Mouse (Mus musculus) neural tube, embryonic 15.5 days (tissue): ENCODE data around the gene Tcam1. TPM values are rescaled to one million over a fixed set of nuclear protein-coding genes. Genes with fewer than 3 reads are reported as not detected.
"Not testable (repeated sequence)": the region's sequence is repeated elsewhere in the genome, so short reads cannot be mapped to it uniquely, and the experiment has no call there.

Experiments used
- ATAC-seq: fragments of 200-750 bp; cut with Nextera tagmentation; 2 replicates; pipeline ENCODE4 v1.8.0; 2017; ENCODE audit warnings: mild to moderate bottlenecking, moderate TSS enrichment, moderate library complexity; ENCODE audit not compliant: low FRiP score
- H3K27ac ChIP-seq: fragments of 300-500 bp; sonication (generic); replicated peaks from 2 replicates; pipeline ENCODE4 v1.5.1; 2015; ENCODE audit warnings: mild to moderate bottlenecking, inconsistent platforms
- H3K27me3 ChIP-seq: fragments of 300-500 bp; sonication (generic); replicated peaks from 2 replicates; pipeline ENCODE4 v1.6.1; 2015; ENCODE audit warnings: inconsistent platforms
- H3K36me3 ChIP-seq: fragments of 300-500 bp; sonication (generic); 2 replicates; pipeline ENCODE4 v1.6.1; 2015; ENCODE audit warnings: inconsistent platforms
- H3K4me1 ChIP-seq: fragments of 300-500 bp; sonication (generic); 2 replicates; pipeline ENCODE4 v1.6.1; 2015; ENCODE audit warnings: inconsistent platforms
- H3K4me2 ChIP-seq: fragments of 300-500 bp; sonication (generic); 2 replicates; pipeline ENCODE4 v1.6.1; 2015; ENCODE audit warnings: inconsistent platforms, mild to moderate bottlenecking, moderate library complexity
- H3K4me3 ChIP-seq: fragments of 300-500 bp; sonication (generic); replicated peaks from 2 replicates; pipeline ENCODE4 v1.5.1; 2015; ENCODE audit warnings: mild to moderate bottlenecking, inconsistent platforms
- H3K9ac ChIP-seq: fragments of 300-500 bp; sonication (generic); replicated peaks from 2 replicates; pipeline ENCODE4 v1.6.1; 2015; ENCODE audit warnings: mild to moderate bottlenecking, inconsistent platforms
- H3K9me3 ChIP-seq: fragments of 300-500 bp; sonication (generic); replicated peaks from 2 replicates; pipeline ENCODE4 v1.6.1; 2016; ENCODE audit warnings: inconsistent platforms
- WGBS: fragments of 180-500 bp; shearing (Covaris S2); methylation state at CpG from one replicate; pipeline ENCODE4 v1.1.7; 2015; ENCODE audit warnings: mixed read lengths; 5-methylcytosine and 5-hydroxymethylcytosine counted together
- polyA plus RNA-seq: library from polyadenylated mRNA; unstranded; fragments of >200 nt; fragmentation: Nextera tagmentation; extraction: Ambion mirVana; gene quantifications from 2 replicates; pipeline ENCODE4 v1.2.1, GENCODE M21; 2015

Tcam1 gene
- polyA plus RNA-seq = 0.15 and 0.29 TPM in 2 replicates

DNA sequence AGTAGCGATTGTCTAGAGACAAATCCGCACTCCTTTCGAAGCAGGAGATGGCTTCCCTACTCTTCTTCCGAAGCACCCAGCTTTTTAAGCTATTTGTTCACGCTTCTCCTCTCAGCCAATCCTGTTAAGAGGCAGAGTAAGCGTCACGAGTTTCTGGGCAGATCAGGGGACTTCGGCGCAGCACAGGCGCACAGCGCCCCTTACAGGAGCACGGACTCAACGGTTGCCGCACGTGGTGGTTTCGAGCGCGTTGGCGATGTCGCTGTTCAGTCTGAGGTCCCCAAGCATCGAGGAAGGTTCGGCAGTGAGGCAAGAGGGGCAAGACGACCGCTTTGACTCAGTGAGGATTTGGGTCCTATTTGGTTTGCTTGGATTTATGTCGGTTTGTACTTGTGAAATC lies at the start of gene Tcam1:
Gene Tcam1, plus strand, starts transcription at position 219 of the 400 bp plus-strand sequence.
- Histone ChIP-seq H3K9me3 (no peaks in the 10 kb centered on the region), H3K9ac (no peak within 1 kb of the TSS), H3K4me3 (peak within 1 kb of the TSS; percentile 26), H3K27ac (no peak within 1 kb of the TSS), H3K4me2 (peak within 1 kb of the TSS; percentile 60), H3K36me3 (no peaks in the 10 kb centered on the region), H3K4me1 (peaks cover 17% of the 10 kb centered on the region), H3K27me3 (0 out of 2 replicates have a peak, but pooled peaks cover 2% of the 10 kb centered on the region)
- ATAC-seq = peak; percentile 42
- WGBS = 7% methylated on average over 25 of the region's 25 CpGs

DNA sequence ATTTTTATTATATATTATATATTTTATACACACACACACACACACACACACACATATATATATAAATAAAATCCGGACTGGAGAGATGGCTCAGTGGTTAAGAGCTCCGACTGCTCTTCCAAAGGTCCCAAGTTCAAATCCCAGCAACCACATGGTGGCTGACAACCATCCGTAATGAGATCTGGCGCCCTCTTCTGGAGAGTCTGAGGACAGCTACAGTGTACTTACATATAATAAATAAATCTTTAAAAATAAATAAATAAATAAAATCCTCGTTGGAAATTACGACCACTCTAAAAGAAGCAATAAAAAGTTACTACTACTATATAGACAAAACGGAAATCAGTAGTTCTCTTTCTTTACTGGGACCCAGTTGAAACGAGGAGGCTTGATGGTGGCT lies 42.5 kb upstream of the Tcam1 start:
- H3K4me2 ChIP-seq, ATAC-seq, H3K9me3 ChIP-seq, H3K27ac ChIP-seq, H3K4me3 ChIP-seq, H3K9ac ChIP-seq, H3K27me3 ChIP-seq, H3K4me1 ChIP-seq: not testable (repeated sequence)
- peaks cover 65% of the 10 kb centered on the region for H3K36me3 ChIP-seq
- WGBS = 80% methylated on average over 8 of the region's 8 CpGs

DNA sequence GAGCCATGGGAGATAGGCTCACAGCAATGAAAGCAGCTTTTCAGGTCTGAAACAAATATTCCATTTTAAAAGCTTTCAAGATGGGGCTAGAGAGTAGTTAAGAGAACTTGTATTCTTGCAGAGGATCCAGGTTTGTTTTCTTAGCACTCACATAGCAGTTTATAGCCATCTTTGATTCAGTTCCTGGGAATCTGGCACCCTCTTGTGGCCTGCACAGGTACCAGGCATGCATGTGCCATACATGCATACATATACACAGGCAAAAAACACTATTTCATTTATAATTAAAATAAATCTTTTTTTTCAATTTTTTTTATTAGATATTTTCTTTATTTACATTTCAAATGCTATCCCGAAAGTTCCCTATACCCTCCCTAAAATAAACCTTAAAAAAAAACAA lies 29.6 kb upstream of the Tcam1 start:
- no peak overlapping the region for H3K4me2 ChIP-seq
- H3K9ac ChIP-seq = no peak overlapping the region
- 98% methylated on average over 1 of the region's 1 CpGs for WGBS
- H3K4me1 ChIP-seq = no peaks in the 10 kb centered on the region
- ATAC-seq = no peak
- no peaks in the 10 kb centered on the region for H3K27me3 ChIP-seq
- no peaks in the 10 kb centered on the region for H3K9me3 ChIP-seq
- H3K27ac ChIP-seq = no peak overlapping the region
- no peak overlapping the region for H3K4me3 ChIP-seq
- H3K36me3 ChIP-seq = peaks cover 97% of the 10 kb centered on the region

DNA sequence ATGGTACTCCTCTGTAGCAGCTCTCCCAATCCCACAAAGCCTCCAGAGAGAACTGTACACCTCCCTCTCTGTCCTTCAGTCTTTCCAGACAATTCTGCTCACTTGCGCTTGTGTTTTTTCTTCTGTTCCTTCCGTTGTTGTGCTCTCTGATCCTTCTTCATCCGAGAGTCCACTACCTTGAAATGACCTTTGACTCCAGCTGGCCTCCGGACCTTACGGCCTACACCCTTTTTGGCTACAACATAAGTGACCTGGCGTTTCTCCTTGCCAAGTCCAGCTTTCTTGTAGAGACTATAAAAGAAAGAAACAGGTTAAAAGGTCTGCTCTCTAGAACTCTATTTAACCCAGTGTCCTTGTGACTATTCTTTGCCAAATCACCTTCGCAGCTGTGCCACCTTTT lies 27.1 kb upstream of the Tcam1 start:
- Histone ChIP-seq H3K27me3 (no peaks in the 10 kb centered on the region), H3K9ac (no peak overlapping the region), H3K4me2 (no peak overlapping the region), H3K4me1 (peaks cover 1% of the 10 kb centered on the region; the same call in 1 of the 2 replicates), H3K9me3 (no peaks in the 10 kb centered on the region), H3K4me3 (no peak overlapping the region), H3K27ac (no peak overlapping the region), H3K36me3 (peaks cover 94% of the 10 kb centered on the region)
- 90% methylated on average over 7 of the region's 7 CpGs for WGBS
- no peak for ATAC-seq

DNA sequence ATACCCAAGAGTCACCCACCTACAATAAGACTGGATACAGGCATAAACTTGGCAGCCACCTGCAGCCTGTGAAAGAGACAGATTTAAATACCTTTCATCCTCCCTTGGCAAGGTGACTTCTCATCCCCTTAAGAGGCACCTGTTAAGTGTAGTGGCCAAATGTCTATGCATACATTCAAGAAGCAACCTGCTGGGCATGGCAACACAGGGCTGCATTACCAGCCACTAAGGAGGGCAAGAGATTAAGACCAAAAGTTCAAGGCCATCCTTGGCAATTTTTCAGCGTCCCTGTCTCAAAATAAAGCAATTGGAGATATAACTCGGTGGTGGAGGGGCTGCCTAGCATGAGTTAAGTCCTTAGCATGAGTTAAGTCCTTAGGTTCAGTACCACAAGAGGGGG lies 21.7 kb upstream of the Tcam1 start:
- no peaks in the 10 kb centered on the region for H3K27me3 ChIP-seq
- peak overlapping the region; percentile 90 for H3K4me3 ChIP-seq
- no peaks in the 10 kb centered on the region for H3K9me3 ChIP-seq
- H3K4me2 ChIP-seq = peak overlapping the region; percentile 95
- H3K27ac ChIP-seq = no peak overlapping the region
- peaks cover 28% of the 10 kb centered on the region for H3K4me1 ChIP-seq
- peak overlapping the region; percentile 58 for H3K9ac ChIP-seq
- peaks cover 55% of the 10 kb centered on the region for H3K36me3 ChIP-seq
- ATAC-seq = no peak
- WGBS = 14% methylated on average over 2 of the region's 2 CpGs

DNA sequence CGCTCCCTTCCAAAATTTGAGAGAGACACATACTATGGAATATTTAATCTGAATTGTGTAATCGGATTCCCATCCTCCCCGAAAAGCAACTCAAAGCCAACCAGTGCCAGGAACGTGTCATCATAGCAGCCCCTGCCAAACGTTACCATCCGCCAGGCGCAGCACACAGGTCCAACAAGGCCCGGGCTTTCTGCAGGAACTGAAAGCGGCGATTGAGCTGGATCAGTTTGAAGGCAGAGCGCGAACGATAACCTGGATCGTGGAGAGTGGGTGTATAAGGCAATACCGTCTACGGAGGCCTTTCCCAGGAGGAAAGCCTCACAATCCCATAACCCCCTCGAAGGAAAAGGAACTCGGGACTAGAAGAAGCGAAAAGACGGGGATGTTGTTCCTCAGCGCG lies 21.3 kb upstream of the Tcam1 start:
- Histone ChIP-seq H3K36me3 (peaks cover 51% of the 10 kb centered on the region), H3K27ac (peak overlapping the region; percentile 90), H3K9ac (peak overlapping the region; percentile 58), H3K27me3 (no peaks in the 10 kb centered on the region), H3K9me3 (no peaks in the 10 kb centered on the region), H3K4me1 (peaks cover 28% of the 10 kb centered on the region), H3K4me2 (peak overlapping the region; percentile 95), H3K4me3 (peak overlapping the region; percentile 90)
- WGBS = 3% methylated on average over 22 of the region's 22 CpGs
- peak; percentile 11; the same call in 1 of the 2 replicates for ATAC-seq

DNA sequence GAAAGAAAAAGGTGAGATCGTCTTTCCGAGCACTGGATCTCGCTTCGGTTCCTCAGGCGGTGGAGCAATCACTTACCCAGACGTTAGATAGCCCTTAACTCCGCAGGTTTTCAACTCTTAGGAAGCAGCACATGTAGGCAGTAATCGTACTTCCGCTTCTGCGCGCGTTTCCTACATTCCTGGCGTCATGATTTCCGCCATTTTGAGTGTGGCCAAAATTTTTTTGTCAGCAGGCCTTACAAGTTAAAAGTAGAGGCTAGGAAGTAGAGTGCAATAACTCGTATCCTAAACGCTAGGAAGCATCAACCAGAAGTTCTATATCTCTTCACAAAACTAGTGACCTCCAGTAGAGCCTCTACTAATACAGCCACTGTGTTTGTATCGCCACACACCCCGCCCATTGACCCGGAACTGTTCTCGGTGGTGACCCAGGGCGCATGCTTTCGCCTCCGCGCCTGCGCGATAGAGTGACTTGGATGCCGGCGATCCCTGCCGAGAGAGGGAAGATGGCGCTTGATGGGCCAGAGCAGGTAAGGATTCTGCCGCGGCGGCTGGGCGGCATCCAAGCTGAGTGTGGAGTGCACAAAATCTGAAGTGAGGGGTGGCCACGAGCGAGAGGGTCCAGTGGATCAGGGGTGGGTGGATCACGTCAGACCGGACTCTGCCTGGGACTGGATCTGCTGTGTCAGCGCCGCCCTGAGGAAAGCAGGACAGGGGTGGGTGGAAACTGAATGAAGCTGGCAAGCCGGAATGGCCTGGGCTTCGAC lies 20.6 kb upstream of the Tcam1 start, which contains the start of the genes Ftsj3 and Psmc5:
Gene Ftsj3, minus strand, starts transcription at position 395 of the 767 bp plus-strand sequence.
Gene Psmc5, plus strand, starts transcription at position 470 of the 767 bp plus-strand sequence.
- H3K27me3 ChIP-seq = no peaks in the 10 kb centered on the region
- H3K27ac ChIP-seq = peak within 1 kb of the TSS; percentile 90
- WGBS = under 1% methylated on average over 42 of the region's 42 CpGs
- H3K9me3 ChIP-seq = no peaks in the 10 kb centered on the region
- ATAC-seq = peak; percentile 95
- peaks cover 28% of the 10 kb centered on the region for H3K4me1 ChIP-seq
- H3K9ac ChIP-seq = peak within 1 kb of the TSS; percentile 89
- peaks cover 48% of the 10 kb centered on the region for H3K36me3 ChIP-seq
- peak within 1 kb of the TSS; percentile 95 for H3K4me2 ChIP-seq
- peak within 1 kb of the TSS; percentile 90 for H3K4me3 ChIP-seq

DNA sequence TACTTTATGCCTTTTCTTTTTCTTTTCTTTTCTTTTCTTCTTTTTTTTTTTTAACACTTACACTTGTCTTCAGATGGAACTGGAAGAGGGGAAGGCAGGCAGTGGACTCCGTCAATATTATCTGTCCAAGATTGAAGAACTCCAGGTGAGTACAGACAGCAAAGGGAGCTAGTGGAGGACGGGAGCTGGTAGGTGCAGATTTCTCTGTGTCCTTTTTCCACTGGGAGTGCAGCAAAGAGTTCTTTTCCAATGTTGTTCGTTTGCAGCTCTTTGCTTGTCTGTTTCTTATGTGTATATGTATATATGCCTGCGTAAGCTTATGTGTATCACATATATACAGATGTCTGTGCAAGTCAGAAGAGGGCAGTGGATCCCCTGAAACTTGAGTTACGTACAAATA lies 19.7 kb upstream of the Tcam1 start:
- Histone ChIP-seq H3K4me3 (peak overlapping the region; percentile 90), H3K27ac (no peak overlapping the region), H3K4me2 (peak overlapping the region; percentile 95), H3K9ac (peak overlapping the region; percentile 89), H3K27me3 (no peaks in the 10 kb centered on the region), H3K4me1 (peaks cover 28% of the 10 kb centered on the region), H3K9me3 (no peaks in the 10 kb centered on the region), H3K36me3 (peaks cover 47% of the 10 kb centered on the region)
- 73% methylated on average over 5 of the region's 5 CpGs for WGBS
- no peak for ATAC-seq

DNA sequence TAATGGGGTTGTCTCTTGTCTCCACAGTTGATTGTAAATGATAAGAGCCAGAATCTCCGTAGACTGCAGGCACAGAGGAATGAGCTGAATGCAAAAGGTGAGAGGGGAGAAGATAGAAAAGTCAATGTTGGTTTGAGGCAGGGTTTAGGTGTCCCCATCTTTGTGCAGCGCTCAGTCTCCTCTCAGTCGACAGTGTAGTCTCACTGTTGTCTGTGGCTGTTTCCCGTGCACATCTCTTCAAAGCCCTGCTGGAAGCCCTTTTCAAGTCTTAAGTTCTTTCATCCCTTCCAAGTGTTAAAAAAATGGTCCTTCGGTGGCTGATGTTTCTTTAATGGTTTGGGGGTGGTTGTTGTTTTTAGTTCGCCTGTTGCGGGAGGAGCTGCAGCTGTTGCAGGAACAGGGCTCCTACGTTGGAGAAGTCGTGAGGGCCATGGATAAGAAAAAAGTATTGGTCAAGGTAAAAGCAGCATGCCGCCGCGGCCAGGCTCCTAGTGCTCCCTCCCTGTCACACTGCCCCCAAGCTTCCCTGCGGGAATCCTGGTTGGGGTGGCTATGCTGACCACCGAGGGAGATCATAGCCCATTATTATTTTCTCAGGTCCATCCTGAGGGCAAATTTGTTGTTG lies 15.5 kb upstream of the Tcam1 start:
- Histone ChIP-seq H3K4me1 (peaks cover 17% of the 10 kb centered on the region), H3K36me3 (peaks cover 67% of the 10 kb centered on the region)

DNA sequence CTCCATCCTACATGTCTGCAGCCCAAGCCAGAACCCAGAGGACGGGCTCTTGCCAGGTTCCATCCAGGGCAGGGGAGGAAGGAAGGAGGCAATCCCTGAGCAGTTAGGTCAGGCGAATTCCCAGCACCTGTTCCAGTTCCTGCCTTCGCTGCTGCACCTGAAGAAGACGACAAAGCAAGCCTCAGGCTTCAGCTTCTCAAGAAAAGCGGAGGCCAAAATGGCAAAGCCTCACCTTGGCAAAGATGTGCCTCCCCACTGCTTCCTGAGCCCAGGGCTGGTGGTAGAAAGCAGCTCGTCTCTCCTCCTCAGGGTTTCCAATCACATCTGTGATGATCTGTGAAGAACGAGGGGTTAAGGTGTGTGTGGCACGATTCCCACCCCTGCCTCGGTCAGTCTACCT lies 12.5 kb upstream of the Tcam1 start:
- 91% methylated on average over 9 of the region's 9 CpGs for WGBS
- Histone ChIP-seq H3K9ac (no peak overlapping the region), H3K4me1 (peaks cover 24% of the 10 kb centered on the region), H3K27me3 (no peaks in the 10 kb centered on the region), H3K4me2 (no peak overlapping the region), H3K36me3 (peaks cover 71% of the 10 kb centered on the region), H3K27ac (no peak overlapping the region), H3K9me3 (no peaks in the 10 kb centered on the region), H3K4me3 (no peak overlapping the region)
- no peak for ATAC-seq

More for the DNA sequence above, 15.5 kb upstream of the Tcam1 start:
- Histone ChIP-seq H3K9ac (no peak overlapping the region), H3K4me2 (no peak overlapping the region), H3K27me3 (no peaks in the 10 kb centered on the region), H3K9me3 (no peaks in the 10 kb centered on the region), H3K27ac (no peak overlapping the region), H3K4me3 (no peak overlapping the region)
- no peak for ATAC-seq
- WGBS = 87% methylated on average over 14 of the region's 14 CpGs

DNA sequence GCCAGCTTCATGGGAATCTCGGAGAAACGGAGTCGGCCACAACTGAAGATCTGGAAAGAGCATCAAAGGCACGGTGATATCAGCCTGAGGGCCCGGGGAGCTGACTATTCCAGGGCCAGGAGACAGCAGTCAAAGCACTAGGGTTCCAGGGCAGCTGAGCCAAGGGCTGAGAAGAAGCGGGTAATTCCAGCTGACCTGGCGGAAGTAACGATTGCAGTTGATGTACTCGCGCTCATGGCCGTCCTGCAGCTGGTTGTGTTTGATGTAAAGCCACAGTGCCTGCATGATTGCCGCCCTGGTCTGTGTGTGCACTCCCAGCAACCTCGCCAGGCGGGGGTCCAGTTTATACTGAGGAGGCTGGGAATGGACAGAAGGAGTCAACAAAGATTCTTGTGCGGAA lies 11.5 kb upstream of the Tcam1 start:
- no peak overlapping the region for H3K9ac ChIP-seq
- H3K27me3 ChIP-seq = no peaks in the 10 kb centered on the region
- WGBS = 93% methylated on average over 15 of the region's 15 CpGs
- H3K9me3 ChIP-seq = no peaks in the 10 kb centered on the region
- no peak overlapping the region for H3K4me2 ChIP-seq
- no peak overlapping the region for H3K4me3 ChIP-seq
- peaks cover 66% of the 10 kb centered on the region for H3K36me3 ChIP-seq
- H3K4me1 ChIP-seq = peaks cover 31% of the 10 kb centered on the region
- ATAC-seq = no peak
- no peak overlapping the region for H3K27ac ChIP-seq

DNA sequence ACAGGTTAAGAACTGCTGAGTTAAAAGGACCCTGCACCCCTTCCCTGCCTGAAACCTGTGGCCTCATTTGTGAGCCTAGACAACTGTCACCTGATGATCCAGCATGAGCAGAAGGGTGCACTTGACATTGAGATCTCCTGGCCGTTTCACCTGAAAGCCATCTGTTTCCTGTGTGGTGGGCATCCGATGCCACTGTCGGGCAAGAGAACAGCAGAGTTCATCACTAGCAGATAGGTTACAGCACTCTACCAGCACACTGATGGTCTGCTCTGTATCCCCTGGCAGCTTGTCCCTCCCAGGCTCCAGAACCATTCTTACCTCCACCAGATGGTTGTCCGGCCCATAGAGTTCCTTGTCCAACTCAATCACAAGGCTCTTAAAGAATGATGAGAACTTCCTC lies 10.9 kb upstream of the Tcam1 start:
- Histone ChIP-seq H3K9me3 (no peaks in the 10 kb centered on the region), H3K36me3 (peaks cover 65% of the 10 kb centered on the region), H3K4me1 (peaks cover 37% of the 10 kb centered on the region), H3K27ac (no peak overlapping the region), H3K4me3 (no peak overlapping the region), H3K4me2 (no peak overlapping the region), H3K9ac (no peak overlapping the region), H3K27me3 (no peaks in the 10 kb centered on the region)
- 91% methylated on average over 4 of the region's 4 CpGs for WGBS
- no peak for ATAC-seq
